Mouse (Mus musculus): ENCODE results near the gene Npb. TPM values are rescaled to one million over a fixed set of nuclear protein-coding genes. Genes with fewer than 3 reads are reported as not detected.
A peak's percentile ranks its signal among the peaks of the same experiment; 100 is the strongest.

Gene Npb
- polyA plus RNA-seq, 1 experiment = 1.0 TPM

DNA sequence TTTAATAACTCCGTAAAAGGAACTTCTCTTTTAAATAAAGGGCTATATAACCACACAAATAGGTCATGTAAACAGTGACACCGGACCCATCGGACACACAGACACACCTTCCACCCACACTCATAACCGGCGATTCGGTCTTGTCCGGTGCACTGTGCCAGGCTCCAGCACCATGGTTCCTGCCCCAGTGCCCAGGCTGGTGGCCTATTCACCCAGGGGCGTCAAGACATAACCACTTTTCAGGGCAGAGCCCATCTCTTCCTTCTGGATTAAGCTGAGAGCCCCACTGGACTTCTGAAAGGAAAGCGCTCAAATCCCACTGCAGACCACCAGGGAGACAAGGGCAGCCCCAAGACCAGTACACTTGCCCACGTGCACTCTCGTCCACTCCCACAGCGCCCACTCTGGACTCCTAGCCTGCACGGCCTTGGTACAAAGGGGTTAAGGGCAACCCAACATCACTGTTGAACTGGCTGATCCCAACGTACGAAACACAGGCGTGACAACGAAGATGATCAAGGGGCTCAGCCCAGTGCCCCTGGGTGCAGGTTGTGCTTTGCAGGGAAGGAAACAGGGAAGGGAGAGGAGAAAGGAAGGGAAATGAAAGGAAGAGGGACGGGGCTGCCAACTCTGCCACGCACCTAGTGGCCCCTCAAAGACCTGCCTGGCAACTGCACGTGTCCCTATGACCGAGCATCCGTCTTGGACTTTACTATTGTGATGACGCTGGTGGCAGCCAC, 20.5 kb downstream of the Npb start:
- no peak for DNase-seq (ENCODE audit: low read depth, low spot score)
- 83% methylated on average over 23 of the region's 23 CpGs for WGBS

DNA sequence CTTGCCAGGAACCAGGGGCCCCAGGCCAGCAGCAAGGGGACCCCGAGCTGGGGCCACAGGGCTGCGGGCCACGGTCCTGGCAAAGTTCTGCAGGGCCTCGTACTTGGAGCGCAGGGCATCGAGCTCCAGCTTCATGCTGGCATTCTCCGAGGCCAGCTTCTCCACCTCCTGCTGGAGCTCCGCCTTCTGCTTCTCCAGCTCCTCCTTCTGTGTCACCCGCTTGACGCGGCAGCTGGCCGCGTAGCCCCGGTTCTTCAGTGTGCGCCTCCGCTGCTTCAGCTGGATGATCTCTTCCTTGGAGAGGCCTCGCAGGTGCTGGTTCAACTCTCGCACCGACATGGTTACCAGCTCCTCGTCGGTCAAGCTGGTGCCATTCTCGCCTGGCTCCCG, 21.1 kb downstream of the Npb start:
- 68% methylated on average over 23 of the region's 23 CpGs for WGBS
- no peak for DNase-seq (ENCODE audit: low read depth, low spot score)

DNA sequence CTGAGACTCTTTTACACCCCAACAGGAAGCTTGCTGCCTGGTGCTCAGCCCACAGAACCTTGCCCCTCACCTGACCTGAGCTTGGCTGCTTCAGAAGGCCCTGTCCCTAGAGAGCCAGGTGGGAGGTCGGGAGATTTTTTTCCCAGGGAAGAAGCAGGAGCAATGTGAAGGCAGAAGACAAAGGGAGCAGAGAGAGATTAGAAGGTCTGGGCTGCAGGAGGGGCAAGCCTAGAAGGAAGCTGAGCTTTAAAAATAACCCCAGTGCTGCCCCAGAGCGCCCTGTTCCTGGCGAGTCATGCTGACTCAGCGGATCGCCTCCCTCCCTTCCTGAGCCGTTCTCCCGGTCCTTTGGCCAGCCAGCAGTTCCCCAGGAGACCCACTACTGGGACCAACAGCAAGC, 21.6 kb downstream of the Npb start:
- WGBS = 15% methylated on average over 7 of the region's 7 CpGs
- DNase-seq (ENCODE audit: low read depth, low spot score) = no peak

GRCm38 (mm10) chr11:120630401-120630871, 22.2 kb downstream of the Npb start:
- no peak for DNase-seq (ENCODE audit: low read depth, low spot score)
- 16% methylated on average over 5 of the region's 5 CpGs for WGBS

DNA sequence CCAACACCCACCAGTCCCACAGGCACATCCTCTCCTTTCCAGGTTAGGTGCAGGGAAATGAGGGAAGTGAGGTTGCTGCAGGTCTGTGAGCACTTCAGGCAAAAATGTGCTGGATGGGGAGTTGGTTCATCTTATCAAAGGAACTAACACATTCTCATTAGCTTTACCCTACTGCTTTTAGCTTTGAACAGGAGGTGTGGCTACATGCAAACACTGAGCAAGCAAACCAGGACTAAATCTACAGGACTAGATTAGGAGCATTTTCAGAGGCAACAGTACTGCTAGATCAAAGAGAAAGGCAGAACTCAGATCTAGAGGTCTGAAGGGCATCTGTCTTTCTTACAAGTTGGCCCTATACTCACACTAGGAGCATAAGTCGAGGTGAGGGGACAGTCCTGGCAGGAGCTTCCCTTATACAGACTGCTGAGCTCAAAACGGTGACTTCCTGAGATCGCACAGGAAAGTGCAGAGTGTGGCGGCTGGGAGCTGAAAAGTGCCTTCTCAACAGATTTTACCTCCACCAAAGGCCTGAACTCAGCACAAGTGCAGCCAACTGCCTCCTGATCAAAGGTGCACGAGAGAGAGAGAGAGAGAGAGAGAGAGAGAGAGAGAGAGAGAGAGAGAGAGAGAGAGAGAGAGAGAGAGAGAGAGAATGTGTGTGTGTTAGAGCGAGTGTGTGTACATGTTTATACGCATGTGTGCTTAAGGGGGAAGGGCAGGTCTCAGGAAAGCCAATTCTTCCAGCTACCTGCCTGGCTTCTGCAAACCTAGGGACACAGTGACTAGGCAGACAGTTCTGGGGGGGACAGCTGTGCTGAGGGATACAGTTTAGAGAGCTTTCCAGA, 22.8 kb downstream of the Npb start:
- DNase-seq (ENCODE audit: low read depth, low spot score) = no peak
- WGBS = 16% methylated on average over 7 of the region's 7 CpGs

GRCm38 (mm10) chr11:120631726-120632448, 23.6 kb downstream of the Npb start:
- DNase-seq (ENCODE audit: low read depth, low spot score) = no peak
- 27% methylated on average over 4 of the region's 4 CpGs for WGBS

- no peak for DNase-seq (ENCODE audit: low read depth, low spot score)
- WGBS = under 1% methylated on average over 105 of the region's 116 CpGs
Observed at GRCm38 (mm10) chr11:120632559-120633519, 24.6 kb downstream of the Npb start.

DNA sequence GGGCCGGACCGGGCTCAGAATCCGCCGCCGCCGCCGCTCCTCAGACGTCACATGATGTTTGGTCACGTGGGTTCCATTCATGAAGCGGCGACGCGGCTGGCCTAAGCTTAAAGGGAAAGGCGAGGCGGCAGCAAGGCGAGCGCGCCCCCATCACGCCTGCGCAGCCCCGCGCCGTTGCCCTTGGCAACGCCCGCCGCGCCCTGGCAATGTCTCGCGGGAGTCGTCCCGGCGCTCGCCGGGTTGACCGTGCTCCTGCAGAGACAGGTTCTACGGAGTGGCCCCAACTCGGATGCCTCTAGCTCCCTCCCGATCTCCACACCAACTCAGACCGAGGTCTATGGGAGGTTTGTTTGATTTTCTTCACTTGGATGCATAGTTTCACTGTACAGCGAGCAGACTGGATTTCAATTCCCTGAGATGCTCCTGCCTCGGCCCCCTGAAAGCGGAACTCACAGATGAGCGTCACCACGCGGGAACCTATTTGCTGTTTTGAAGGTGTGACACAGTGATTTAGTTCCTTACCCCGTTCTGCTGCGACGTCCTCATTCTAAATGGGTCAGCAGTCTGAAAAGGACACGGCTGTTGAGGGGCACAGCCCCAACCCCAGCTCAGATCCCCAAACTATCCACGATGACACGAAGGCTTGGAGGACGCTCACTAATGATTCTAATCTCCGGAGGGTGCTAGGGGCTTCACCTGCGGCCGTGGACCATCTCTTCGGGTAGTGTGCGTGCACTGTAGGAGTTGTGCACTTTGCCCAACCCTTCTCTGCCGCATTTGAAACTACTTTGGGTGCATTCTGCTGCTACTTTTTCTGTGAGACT, 25.5 kb downstream of the Npb start, which contains the start of gene Mafg:
Gene Mafg, minus strand, starts transcription at position 81 of the 824 bp plus-strand sequence.
- WGBS = 12% methylated on average over 50 of the region's 58 CpGs
- peak; percentile 87 for DNase-seq (ENCODE audit: low read depth, low spot score)

- DNase-seq (ENCODE audit: low read depth, low spot score) = no peak
- 84% methylated on average over 5 of the region's 5 CpGs for WGBS
Observed at GRCm38 (mm10) chr11:120634810-120635209, 26.5 kb downstream of the Npb start.

- 67% methylated on average over 9 of the region's 9 CpGs for WGBS
- DNase-seq (ENCODE audit: low read depth, low spot score) = no peak
Observed at GRCm38 (mm10) chr11:120641255-120641654, 33.0 kb downstream of the Npb start.

- 84% methylated on average over 8 of the region's 8 CpGs for WGBS
- no peak for DNase-seq (ENCODE audit: low read depth, low spot score)
Observed at GRCm38 (mm10) chr11:120641869-120642268, 33.6 kb downstream of the Npb start.

DNA sequence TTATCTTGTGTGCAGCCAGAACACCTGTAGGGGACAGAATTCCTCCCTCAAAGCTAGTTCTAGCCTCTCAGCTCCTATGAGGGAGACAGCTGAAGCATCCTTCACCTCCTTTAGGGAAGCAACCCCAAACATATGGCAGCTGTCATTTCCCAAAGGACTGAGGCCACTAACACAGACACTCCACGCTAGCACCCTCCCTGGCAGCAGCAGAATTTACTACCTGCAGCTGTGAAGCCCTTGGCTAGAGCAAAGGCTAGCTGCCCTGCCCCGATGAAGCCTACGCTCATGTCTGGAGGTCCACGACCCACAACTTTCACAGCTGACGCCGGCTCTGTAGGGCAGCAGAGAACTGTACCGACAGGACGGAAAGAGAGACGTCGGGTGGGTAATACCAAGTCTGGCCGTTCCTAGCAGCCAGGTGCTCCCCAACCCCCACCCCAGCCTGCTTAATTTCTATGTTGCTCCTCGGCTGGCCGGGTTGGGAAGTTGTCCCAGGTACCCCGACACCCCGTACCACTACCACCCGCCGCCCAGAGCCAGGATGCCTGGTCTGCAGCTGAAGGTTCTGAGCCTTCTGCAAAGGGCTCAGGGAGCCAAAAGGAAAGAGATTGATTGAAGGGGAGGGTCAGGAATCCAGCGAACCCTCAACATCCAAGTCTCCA, 34.8 kb downstream of the Npb start:
- no peak for DNase-seq (ENCODE audit: low read depth, low spot score)
- 1% methylated on average over 18 of the region's 18 CpGs for WGBS

DNA sequence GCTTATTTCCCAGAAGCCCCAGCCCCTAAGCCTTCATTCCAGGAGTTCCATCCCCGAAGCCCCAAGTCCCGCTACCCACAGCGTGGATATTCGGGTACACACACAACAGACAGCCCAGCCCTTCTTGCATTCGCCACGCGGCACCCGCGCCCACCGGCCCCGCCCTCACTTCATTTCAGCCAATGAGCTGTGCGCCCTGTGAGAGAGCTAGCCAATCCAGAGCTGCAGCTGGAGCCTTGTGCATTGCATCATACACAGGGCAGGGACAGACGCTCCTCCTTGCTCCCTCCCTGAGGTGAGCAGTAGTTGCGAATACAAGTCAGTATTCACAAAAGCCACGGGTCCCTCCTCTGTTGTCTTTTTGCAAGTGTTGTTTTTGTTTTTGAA, 35.3 kb downstream of the Npb start, which contains the start of gene Pycr1:
Gene Pycr1, minus strand, starts transcription at position 169 of the 387 bp plus-strand sequence.
- WGBS = under 1% methylated on average over 15 of the region's 15 CpGs
- DNase-seq (ENCODE audit: low read depth, low spot score) = peak; percentile 81

DNA sequence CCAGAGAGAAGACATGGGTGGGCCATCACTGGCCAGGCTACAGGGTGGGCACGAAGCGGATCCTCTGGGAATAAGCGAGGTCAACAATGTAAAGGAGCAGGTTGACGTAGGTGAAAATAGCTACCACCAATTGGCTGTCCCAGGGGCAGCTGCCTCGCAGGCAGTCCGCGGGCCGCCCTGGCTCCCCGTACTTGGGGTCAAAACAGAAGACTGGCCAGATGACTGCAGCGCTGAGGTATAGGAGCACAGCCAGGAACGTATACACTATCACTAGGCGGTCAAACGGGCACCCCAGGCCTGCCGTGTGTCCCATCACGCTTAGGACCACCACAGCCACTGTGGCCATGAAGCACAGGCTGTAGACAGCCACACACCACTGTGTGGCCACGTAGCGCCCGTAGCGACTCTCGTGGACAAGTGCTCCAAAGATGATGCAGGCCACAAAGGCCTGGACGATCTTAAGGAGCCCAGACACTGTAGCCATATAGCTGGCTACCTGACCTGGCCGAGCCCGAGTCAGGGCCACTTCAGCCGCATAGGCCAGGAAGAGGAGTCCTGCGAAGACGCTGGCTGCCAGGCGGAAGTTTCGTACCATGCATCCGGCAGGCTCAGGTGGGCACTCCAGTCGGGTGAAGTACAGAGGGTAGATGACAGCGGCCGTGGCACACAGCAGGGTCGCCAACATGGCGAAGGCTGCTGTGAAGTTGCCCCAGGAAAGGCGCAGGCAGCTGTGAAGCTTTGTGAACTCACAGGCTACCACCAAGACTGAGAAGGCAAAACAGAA, 39.0 kb downstream of the Npb start:
- 87% methylated on average over 35 of the region's 35 CpGs for WGBS

GRCm38 (mm10) chr11:120648001-120648476, 39.8 kb downstream of the Npb start, which contains the start of gene Myadml2:
Gene Myadml2, minus strand, starts transcription at chr11:120648158.
- no peak for DNase-seq (ENCODE audit: low read depth, low spot score)
- WGBS = 9% methylated on average over 13 of the region's 13 CpGs

More for the DNA sequence above, 39.0 kb downstream of the Npb start:
- DNase-seq (ENCODE audit: low read depth, low spot score) = no peak

DNA sequence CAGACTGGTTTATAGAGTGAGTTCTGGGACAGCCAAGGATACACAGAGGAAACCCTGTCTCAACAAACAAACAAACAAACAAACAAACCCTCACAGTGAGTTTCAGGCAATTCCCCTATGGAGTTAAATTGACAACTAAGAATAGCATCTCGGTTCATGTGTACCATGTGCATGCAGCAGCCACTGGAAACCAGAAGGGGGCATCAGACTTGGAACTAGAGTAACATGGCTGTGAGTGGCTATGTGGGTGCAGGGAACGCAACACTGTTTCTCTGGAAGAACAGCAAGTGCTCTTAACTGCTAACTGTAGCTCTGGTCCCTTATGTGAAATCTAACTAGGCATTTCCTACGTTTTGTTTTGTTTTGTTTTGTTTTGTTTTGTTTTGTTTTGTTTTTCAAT, 43.6 kb downstream of the Npb start:
- WGBS = 79% methylated on average over 3 of the region's 3 CpGs

GRCm38 (mm10) chr11:120654741-120655140, 46.5 kb downstream of the Npb start:
- WGBS = 65% methylated on average over 3 of the region's 3 CpGs
- no peak for DNase-seq (ENCODE audit: low read depth, low spot score)

More for the DNA sequence above, 43.6 kb downstream of the Npb start:
- no peak for DNase-seq (ENCODE audit: low read depth, low spot score)
